Mouse (Mus musculus) R1 (cell line): ENCODE measurements at regions not wholly inside any gene's neighbourhood (a gene's known extent, or its start where the extent isn't known, plus 50 kb on each side); places are given as distances from the start of the nearest gene placed in this dataset.
"Not testable (repeated sequence)": the region's sequence is repeated elsewhere in the genome, so short reads cannot be mapped to it uniquely, and the experiment has no call there.

Source experiments
- DNase-seq: peaks from one replicate; pipeline ENCODE4 v3.0.0-alpha.2; 2018; ENCODE audit warnings: low read depth, low spot score

GRCm38 (mm10) chr12:119708715-119709114, 236.9 kb upstream of the Tmem196 start:
- not testable (repeated sequence) for DNase-seq

GRCm38 (mm10) chr12:119730789-119731188, 214.8 kb upstream of the Tmem196 start:
- no peak for DNase-seq

GRCm38 (mm10) chr12:119762580-119762979, 183.0 kb upstream of the Tmem196 start:
- no peak for DNase-seq

GRCm38 (mm10) chr12:119763292-119763976, 182.2 kb upstream of the Tmem196 start:
- DNase-seq, result no peak

- DNase-seq, result peak; percentile 96
Observed at GRCm38 (mm10) chr12:119777559-119777958, 168.1 kb upstream of the Tmem196 start.

GRCm38 (mm10) chr12:119807692-119808091, 137.9 kb upstream of the Tmem196 start:
- peak; percentile 19 for DNase-seq

GRCm38 (mm10) chr12:119816225-119816624, 129.4 kb upstream of the Tmem196 start:
- DNase-seq, result no peak

- no peak for DNase-seq
Observed at GRCm38 (mm10) chr12:119839119-119839518, 106.5 kb upstream of the Tmem196 start.

- no peak for DNase-seq
Observed at GRCm38 (mm10) chr12:119881744-119882143, 63.9 kb upstream of the Tmem196 start.

- DNase-seq, result no peak
Observed at GRCm38 (mm10) chr12:119890030-119890429, 55.6 kb upstream of the Tmem196 start.
